Mouse (Mus musculus) limb, embryonic 13.5 days (tissue): Measurements from ENCODE around the gene Wiz. TPM values are rescaled to one million over a fixed set of nuclear protein-coding genes. Genes with fewer than 3 reads are reported as not detected.
A peak's percentile ranks its signal among the peaks of the same experiment; 100 is the strongest.

Experiments used
- ATAC-seq: fragments of 200-750 bp; cut with Nextera tagmentation; 2 replicates; pipeline ENCODE4 v1.8.0; 2017; ENCODE audit warnings: low read depth, moderate number of reproducible peaks, moderate TSS enrichment; ENCODE audit not compliant: low FRiP score
- H3K27ac ChIP-seq: fragments of 300-500 bp; sonication (generic); 2 replicates; pipeline ENCODE4 v1.5.1; 2015; ENCODE audit warnings: inconsistent platforms, mild to moderate bottlenecking, moderate library complexity
- H3K27me3 ChIP-seq: fragments of 300-500 bp; sonication (generic); 2 replicates; pipeline ENCODE4 v1.6.1; 2015; ENCODE audit warnings: mild to moderate bottlenecking, inconsistent platforms
- H3K36me3 ChIP-seq: fragments of 300-500 bp; sonication (generic); 2 replicates; pipeline ENCODE4 v1.6.1; 2015; ENCODE audit warnings: inconsistent platforms, mild to moderate bottlenecking, moderate library complexity
- H3K4me1 ChIP-seq: fragments of 300-500 bp; sonication (generic); 2 replicates; pipeline ENCODE4 v1.6.1; 2015; ENCODE audit warnings: inconsistent platforms
- H3K4me2 ChIP-seq: fragments of 300-500 bp; sonication (generic); replicated peaks from 2 replicates; pipeline ENCODE4 v1.6.1; 2015; ENCODE audit warnings: inconsistent platforms, mild to moderate bottlenecking, moderate library complexity
- H3K4me3 ChIP-seq: fragments of 300-500 bp; sonication (generic); 2 replicates; pipeline ENCODE4 v1.5.1; 2015; ENCODE audit warnings: moderate library complexity, mild to moderate bottlenecking, inconsistent platforms
- H3K9ac ChIP-seq: fragments of 300-500 bp; sonication (generic); 2 replicates; pipeline ENCODE4 v1.6.1; 2015; ENCODE audit warnings: mild to moderate bottlenecking, inconsistent platforms
- H3K9me3 ChIP-seq: fragments of 300-500 bp; sonication (generic); 2 replicates; pipeline ENCODE4 v1.6.1; 2016; ENCODE audit warnings: inconsistent platforms
- WGBS: fragments of 180-500 bp; shearing (Covaris S2); methylation state at CpG from one replicate; pipeline ENCODE4 v1.1.7; 2015; 5-methylcytosine and 5-hydroxymethylcytosine counted together
- polyA plus RNA-seq: library from polyadenylated mRNA; unstranded; fragments of >200 nt; fragmentation: Nextera tagmentation; extraction: Ambion mirVana; gene quantifications from 2 replicates; pipeline ENCODE4 v1.2.1, GENCODE M21; 2015

Wiz gene
- polyA plus RNA-seq, 1 experiment from 2014 or later, result 25.2 TPM

- Histone ChIP-seq H3K27me3 (no peaks in the 10 kb centered on the region), H3K27ac (no peak overlapping the region), H3K4me2 (peak overlapping the region; percentile 53), H3K4me1 (peaks cover 9% of the 10 kb centered on the region), H3K9me3 (no peaks in the 10 kb centered on the region), H3K36me3 (no peaks in the 10 kb centered on the region), H3K4me3 (peak overlapping the region; percentile 32), H3K9ac (peak overlapping the region; percentile 48; the same call in 1 of the 2 replicates)
- no peak for ATAC-seq
- WGBS, result 18% methylated on average over 12 of the region's 17 CpGs
These were observed 20.2 kb downstream of the Wiz start for GRCm38 (mm10) chr17:32368991-32369578.

- peaks cover 19% of the 10 kb centered on the region for H3K4me1 ChIP-seq
- H3K27ac ChIP-seq, result no peak overlapping the region
- no peak overlapping the region for H3K4me3 ChIP-seq
- H3K36me3 ChIP-seq, result peaks cover 2% of the 10 kb centered on the region; the same call in 1 of the 2 replicates
- H3K4me2 ChIP-seq, result no peak overlapping the region
- WGBS, result 86% methylated on average over 11 of the region's 11 CpGs
- no peaks in the 10 kb centered on the region for H3K9me3 ChIP-seq
- no peak for ATAC-seq
- H3K27me3 ChIP-seq, result no peaks in the 10 kb centered on the region
- no peak overlapping the region for H3K9ac ChIP-seq
These were observed 21.5 kb downstream of the Wiz start for GRCm38 (mm10) chr17:32367706-32368105.

- no peak for ATAC-seq
- H3K9ac ChIP-seq, result no peak overlapping the region
- H3K36me3 ChIP-seq, result peaks cover 26% of the 10 kb centered on the region
- H3K27me3 ChIP-seq, result no peaks in the 10 kb centered on the region
- peaks cover 29% of the 10 kb centered on the region for H3K4me1 ChIP-seq
- H3K4me2 ChIP-seq, result peak overlapping the region; percentile 57; the same call in 1 of the 2 replicates
- WGBS, result 83% methylated on average over 1 of the region's 1 CpGs
- H3K9me3 ChIP-seq, result no peaks in the 10 kb centered on the region
- no peak overlapping the region for H3K4me3 ChIP-seq
- no peak overlapping the region for H3K27ac ChIP-seq
These were observed 23.9 kb downstream of the Wiz start for GRCm38 (mm10) chr17:32365296-32365695.

GRCm38 (mm10) chr17:32364850-32365249 is 24.4 kb downstream of the Wiz start:
- peaks cover 29% of the 10 kb centered on the region for H3K4me1 ChIP-seq
- peak overlapping the region; percentile 57 for H3K4me2 ChIP-seq
- WGBS, result 44% methylated on average over 5 of the region's 5 CpGs
- H3K9me3 ChIP-seq, result no peaks in the 10 kb centered on the region
- peaks cover 30% of the 10 kb centered on the region for H3K36me3 ChIP-seq
- H3K27ac ChIP-seq, result peak overlapping the region; percentile 16; the same call in 1 of the 2 replicates
- no peaks in the 10 kb centered on the region for H3K27me3 ChIP-seq
- no peak for ATAC-seq
- H3K4me3 ChIP-seq, result peak overlapping the region; percentile 96
- peak overlapping the region; percentile 95; the same call in 1 of the 2 replicates for H3K9ac ChIP-seq

GRCm38 (mm10) chr17:32364331-32364730 is 24.9 kb downstream of the Wiz start:
- Histone ChIP-seq H3K9ac (peak overlapping the region; percentile 95), H3K27me3 (no peaks in the 10 kb centered on the region), H3K4me3 (peak overlapping the region; percentile 96), H3K9me3 (no peaks in the 10 kb centered on the region), H3K36me3 (peaks cover 36% of the 10 kb centered on the region), H3K4me2 (peak overlapping the region; percentile 86), H3K27ac (peak overlapping the region; percentile 16; the same call in 1 of the 2 replicates), H3K4me1 (peaks cover 29% of the 10 kb centered on the region)
- WGBS, result under 1% methylated on average over 45 of the region's 47 CpGs
- peak; percentile 94 for ATAC-seq

GRCm38 (mm10) chr17:32363821-32364301 is 25.4 kb downstream of the Wiz start:
- Histone ChIP-seq H3K27me3 (no peaks in the 10 kb centered on the region), H3K4me2 (peak overlapping the region; percentile 86), H3K4me1 (peaks cover 29% of the 10 kb centered on the region), H3K9me3 (no peaks in the 10 kb centered on the region), H3K27ac (peak overlapping the region; percentile 16; the same call in 1 of the 2 replicates), H3K36me3 (peaks cover 40% of the 10 kb centered on the region), H3K9ac (peak overlapping the region; percentile 95), H3K4me3 (peak overlapping the region; percentile 96)
- WGBS, result under 1% methylated on average over 42 of the region's 50 CpGs
- ATAC-seq, result peak; percentile 43; the same call in 1 of the 2 replicates

- WGBS, result 80% methylated on average over 4 of the region's 4 CpGs
- H3K9me3 ChIP-seq, result no peaks in the 10 kb centered on the region
- H3K27me3 ChIP-seq, result no peaks in the 10 kb centered on the region
- ATAC-seq, result no peak
- peak overlapping the region; percentile 96 for H3K4me3 ChIP-seq
- H3K4me1 ChIP-seq, result peaks cover 29% of the 10 kb centered on the region
- peaks cover 52% of the 10 kb centered on the region for H3K36me3 ChIP-seq
- peak overlapping the region; percentile 95 for H3K9ac ChIP-seq
- H3K27ac ChIP-seq, result no peak overlapping the region
- peak overlapping the region; percentile 86 for H3K4me2 ChIP-seq
These were observed 26.6 kb downstream of the Wiz start for GRCm38 (mm10) chr17:32362686-32363085.

GRCm38 (mm10) chr17:32359928-32360327 is 29.3 kb downstream of the Wiz start:
- no peak for ATAC-seq

GRCm38 (mm10) chr17:32358943-32359340 is 30.3 kb downstream of the Wiz start:
- H3K36me3 ChIP-seq, result peaks cover 89% of the 10 kb centered on the region
- ATAC-seq, result no peak
- H3K27ac ChIP-seq, result no peak overlapping the region
- peaks cover 19% of the 10 kb centered on the region for H3K4me1 ChIP-seq
- no peak overlapping the region for H3K4me3 ChIP-seq
- H3K4me2 ChIP-seq, result no peak overlapping the region
- no peaks in the 10 kb centered on the region for H3K27me3 ChIP-seq
- H3K9ac ChIP-seq, result no peak overlapping the region
- WGBS, result 94% methylated on average over 6 of the region's 6 CpGs
- no peaks in the 10 kb centered on the region for H3K9me3 ChIP-seq

More at GRCm38 (mm10) chr17:32359928-32360327, 29.3 kb downstream of the Wiz start:
- Histone ChIP-seq H3K9ac (0 out of 2 replicates have a peak overlapping the region, but pooled peaks have one; percentile 13), H3K4me3 (no peak overlapping the region), H3K4me1 (peaks cover 23% of the 10 kb centered on the region), H3K4me2 (no peak overlapping the region), H3K27ac (no peak overlapping the region), H3K36me3 (peaks cover 80% of the 10 kb centered on the region), H3K9me3 (no peaks in the 10 kb centered on the region), H3K27me3 (no peaks in the 10 kb centered on the region)
- WGBS, result 86% methylated on average over 16 of the region's 18 CpGs

- H3K4me3 ChIP-seq, result no peak overlapping the region
- no peak overlapping the region for H3K9ac ChIP-seq
- H3K4me1 ChIP-seq, result peaks cover 17% of the 10 kb centered on the region
- no peak overlapping the region for H3K4me2 ChIP-seq
- WGBS, result 93% methylated on average over 7 of the region's 7 CpGs
- no peaks in the 10 kb centered on the region for H3K9me3 ChIP-seq
- H3K27ac ChIP-seq, result no peak overlapping the region
- H3K36me3 ChIP-seq, result peaks cover 95% of the 10 kb centered on the region
- no peak for ATAC-seq
- H3K27me3 ChIP-seq, result no peaks in the 10 kb centered on the region
These were observed 30.9 kb downstream of the Wiz start for GRCm38 (mm10) chr17:32358192-32358942.

GRCm38 (mm10) chr17:32356766-32357760 is 32.2 kb downstream of the Wiz start:
- Histone ChIP-seq H3K4me3 (no peak overlapping the region), H3K27me3 (no peaks in the 10 kb centered on the region), H3K36me3 (peaks cover 87% of the 10 kb centered on the region), H3K9ac (no peak overlapping the region), H3K4me2 (no peak overlapping the region), H3K4me1 (peaks cover 4% of the 10 kb centered on the region), H3K27ac (no peak overlapping the region), H3K9me3 (no peaks in the 10 kb centered on the region)
- 89% methylated on average over 24 of the region's 24 CpGs for WGBS
- ATAC-seq, result no peak
